Mouse (Mus musculus) embryonic fibroblast, embryonic 13.5 days (primary cell): ENCODE results near the gene Txndc15. TPM values are rescaled to one million over a fixed set of nuclear protein-coding genes. Genes with fewer than 3 reads are reported as not detected.
"Not testable (repeated sequence)": the region's sequence is repeated elsewhere in the genome, so short reads cannot be mapped to it uniquely, and the experiment has no call there.

Experiments used
- H3K27ac ChIP-seq: 2 replicates; pipeline ENCODE4 v1.5.1; 2012; ENCODE audit warnings: low read length, control low read depth, inconsistent platforms; ENCODE audit not compliant: insufficient read depth
- H3K4me1 ChIP-seq: 2 replicates; pipeline ENCODE4 v1.6.1; 2011; ENCODE audit warnings: low read length; ENCODE audit not compliant: control insufficient read depth, insufficient read depth
- H3K4me3 ChIP-seq: 2 replicates; pipeline ENCODE4 v1.5.1; 2011; ENCODE audit warnings: mild to moderate bottlenecking, control low read depth, low read length; ENCODE audit not compliant: insufficient read depth
- CTCF ChIP-seq: IDR thresholded peaks from 2 replicates; pipeline ENCODE4 v1.5.1; 2011; ENCODE audit warnings: mild to moderate bottlenecking, control low read depth, low read length, moderate library complexity, borderline replicate concordance; ENCODE audit not compliant: insufficient read depth
- POLR2A ChIP-seq: IDR thresholded peaks from 2 replicates; pipeline ENCODE4 v1.6.1; 2011; ENCODE audit warnings: low read depth, mild to moderate bottlenecking, control low read depth, low read length, moderate library complexity
- polyA plus RNA-seq: library from polyadenylated mRNA; stranded (reverse); fragments of >200 nt; gene quantifications from 2 replicates; pipeline ENCODE4 v1.2.4, GENCODE M21; 2011; ENCODE audit warnings: low read depth; ENCODE audit not compliant: missing spikeins, insufficient read length

The Txndc15 gene
- polyA plus RNA-seq, 1 experiment: 48.4 TPM

DNA sequence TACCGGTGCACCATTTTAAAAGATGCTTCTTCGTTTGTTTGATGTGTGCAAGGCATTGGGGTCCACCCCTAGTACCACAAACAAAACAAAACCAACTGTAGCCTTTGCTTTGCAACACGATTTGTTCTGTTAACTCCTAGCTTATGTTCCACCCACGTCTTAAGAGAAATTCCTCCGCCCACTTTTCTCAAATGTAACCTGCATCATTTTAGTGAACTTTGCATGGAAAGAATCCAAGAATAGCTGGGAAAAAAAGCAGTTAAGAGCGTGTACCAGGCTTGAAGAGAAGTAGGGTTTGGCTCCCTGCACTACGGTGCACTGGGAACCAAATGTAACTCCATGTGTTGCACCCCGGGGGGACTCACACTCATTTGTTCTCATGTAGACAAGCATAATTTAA is 20.3 kb upstream of the Txndc15 start:
- Histone ChIP-seq H3K4me1 (no peaks in the 10 kb centered on the region), H3K27ac (peak overlapping the region; percentile 86)
- TF ChIP-seq POLR2A (peak; percentile 22; the same call in 1 of the 2 replicates), CTCF (no peak)

GRCm38 (mm10) chr13:55695989-55696388 is 18.5 kb upstream of the Txndc15 start:
- H3K4me3 ChIP-seq, H3K27ac ChIP-seq, H3K4me1 ChIP-seq: not testable (repeated sequence)

More for the DNA sequence above, 20.3 kb upstream of the Txndc15 start:
- peak overlapping the region; percentile 84 for H3K4me3 ChIP-seq

DNA sequence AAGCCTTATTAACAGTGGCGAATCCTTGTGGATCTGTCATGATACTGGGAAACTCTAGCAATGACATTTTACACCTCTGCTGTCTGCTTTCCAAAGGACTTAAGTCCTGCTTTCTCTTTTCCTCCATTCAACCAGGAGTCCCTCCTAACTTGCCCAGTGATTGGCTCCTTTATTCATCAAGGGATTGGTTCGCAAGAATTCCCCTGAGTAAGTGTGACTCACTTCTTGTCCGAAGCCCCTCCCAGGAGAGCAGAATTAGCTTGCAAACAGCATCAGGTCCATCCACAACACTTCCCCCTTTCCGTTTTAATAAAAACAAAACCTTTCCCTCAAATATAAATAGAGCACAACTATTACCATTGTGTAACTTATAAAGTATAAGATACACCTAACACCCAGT is 10.1 kb upstream of the Txndc15 start:
- Histone ChIP-seq H3K4me3 (no peak overlapping the region), H3K27ac (no peak overlapping the region), H3K4me1 (no peaks in the 10 kb centered on the region)
- TF ChIP-seq CTCF (no peak), POLR2A (no peak)

- Histone ChIP-seq H3K27ac (no peak overlapping the region), H3K4me3 (no peak overlapping the region), H3K4me1 (0 out of 2 replicates have a peak, but pooled peaks cover 7% of the 10 kb centered on the region)
- no peak for TF ChIP-seq CTCF
These were observed 1.6 kb upstream of the Txndc15 start for GRCm38 (mm10) chr13:55712846-55713245.

GRCm38 (mm10) chr13:55715167-55715512 is 690 bp downstream of the Txndc15 start:
- 0 out of 2 replicates have a peak, but pooled peaks cover 7% of the 10 kb centered on the region for H3K4me1 ChIP-seq
- peak overlapping the region; percentile 49 for H3K27ac ChIP-seq
- peak overlapping the region; percentile 90 for H3K4me3 ChIP-seq
- TF ChIP-seq POLR2A: no peak
- TF ChIP-seq CTCF: no peak

GRCm38 (mm10) chr13:55715908-55716510 is 1.6 kb downstream of the Txndc15 start:
- Histone ChIP-seq H3K4me3 (no peak overlapping the region), H3K27ac (no peak overlapping the region), H3K4me1 (0 out of 2 replicates have a peak, but pooled peaks cover 7% of the 10 kb centered on the region)
- no peak for TF ChIP-seq POLR2A
- no peak for TF ChIP-seq CTCF

- Histone ChIP-seq H3K4me1 (0 out of 2 replicates have a peak, but pooled peaks cover 3% of the 10 kb centered on the region), H3K27ac (no peak overlapping the region), H3K4me3 (no peak overlapping the region)
- TF ChIP-seq POLR2A: no peak
- TF ChIP-seq CTCF: no peak
These were observed 7.1 kb downstream of the Txndc15 start for GRCm38 (mm10) chr13:55721516-55721915.

DNA sequence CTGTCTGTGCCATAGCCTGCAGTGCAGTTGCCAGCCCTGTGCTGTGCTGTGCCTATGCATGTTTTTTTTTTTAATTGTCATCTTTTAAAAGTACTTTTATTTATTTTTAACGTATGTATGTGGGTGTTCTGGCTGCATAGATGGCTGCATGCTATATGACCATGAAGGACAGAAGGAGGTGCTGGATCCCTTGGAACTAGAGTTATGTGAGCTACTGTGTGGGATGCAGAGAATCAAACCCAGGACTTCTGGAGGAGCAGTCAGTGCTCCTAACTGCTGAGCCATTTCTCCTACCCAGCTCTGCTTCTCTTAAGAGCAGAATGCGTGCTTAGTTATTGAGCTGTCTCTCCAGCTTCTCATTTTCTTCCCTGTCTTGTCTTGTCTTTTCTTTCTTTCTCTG is 7.5 kb downstream of the Txndc15 start:
- H3K4me3 ChIP-seq: no peak overlapping the region
- no peak overlapping the region for H3K27ac ChIP-seq
- TF ChIP-seq POLR2A: no peak
- no peak for TF ChIP-seq CTCF
- no peaks in the 10 kb centered on the region for H3K4me1 ChIP-seq

- Histone ChIP-seq H3K4me3 (peak overlapping the region; percentile 93), H3K27ac (peak overlapping the region; percentile 92), H3K4me1 (no peaks in the 10 kb centered on the region)
- no peak for TF ChIP-seq CTCF
- TF ChIP-seq POLR2A: no peak
These were observed 12.2 kb downstream of the Txndc15 start for GRCm38 (mm10) chr13:55726598-55727119.

- TF ChIP-seq CTCF (no peak), POLR2A (peak; percentile 44)
These were observed 12.8 kb downstream of the Txndc15 start, which contains the start of gene Pcbd2 for GRCm38 (mm10) chr13:55727120-55727838. Gene Pcbd2 (plus strand): TSS chr13:55727368.

More at GRCm38 (mm10) chr13:55727120-55727838, 12.8 kb downstream of the Txndc15 start, which contains the start of gene Pcbd2:
- peak within 1 kb of the TSS; percentile 92 for H3K27ac ChIP-seq
- no peaks in the 10 kb centered on the region for H3K4me1 ChIP-seq
- peak within 1 kb of the TSS; percentile 93 for H3K4me3 ChIP-seq
